Mouse (Mus musculus) cortical plate, adult 2 months (tissue): ENCODE results near the gene Tspan14.

Experiments
- CTCF ChIP-seq: fragments of 200-500 bp; IDR thresholded peaks from 2 replicates; pipeline ENCODE4 v1.5.1; 2011; ENCODE audit warnings: mild to moderate bottlenecking, control low read depth, low read length; ENCODE audit not compliant: insufficient read depth; ENCODE audit errors: extremely low read depth
- POLR2A ChIP-seq: fragments of 200-500 bp; IDR thresholded peaks from 2 replicates; pipeline ENCODE4 v1.6.1; 2011; ENCODE audit warnings: mild to moderate bottlenecking, low read length, control low read depth; ENCODE audit not compliant: insufficient read depth; ENCODE audit errors: extremely low read depth

DNA sequence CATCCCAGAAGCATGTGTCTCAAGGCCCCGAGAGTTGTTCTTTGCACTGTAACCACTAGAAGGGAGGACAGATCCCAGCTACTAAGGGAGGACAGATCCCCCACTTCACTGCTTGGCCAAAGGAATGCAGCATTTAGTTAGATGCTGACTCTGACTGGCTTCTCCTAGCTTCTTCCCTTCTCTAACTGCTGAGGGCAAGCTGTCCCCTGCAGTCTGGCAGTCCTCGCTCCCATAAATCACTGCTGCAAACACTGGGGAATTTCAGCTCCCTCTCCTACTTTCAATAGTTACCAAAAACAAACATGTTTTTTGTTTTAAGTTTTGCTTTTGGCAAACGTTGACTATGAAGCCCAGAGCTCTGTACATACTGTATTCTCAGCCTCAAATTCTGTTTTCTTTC is 96.0 kb downstream of the Tspan14 start:
- TF ChIP-seq CTCF, result no peak
- TF ChIP-seq POLR2A, result no peak
